Mouse (Mus musculus): Measurements from ENCODE around the gene Fgf9.

DNA sequence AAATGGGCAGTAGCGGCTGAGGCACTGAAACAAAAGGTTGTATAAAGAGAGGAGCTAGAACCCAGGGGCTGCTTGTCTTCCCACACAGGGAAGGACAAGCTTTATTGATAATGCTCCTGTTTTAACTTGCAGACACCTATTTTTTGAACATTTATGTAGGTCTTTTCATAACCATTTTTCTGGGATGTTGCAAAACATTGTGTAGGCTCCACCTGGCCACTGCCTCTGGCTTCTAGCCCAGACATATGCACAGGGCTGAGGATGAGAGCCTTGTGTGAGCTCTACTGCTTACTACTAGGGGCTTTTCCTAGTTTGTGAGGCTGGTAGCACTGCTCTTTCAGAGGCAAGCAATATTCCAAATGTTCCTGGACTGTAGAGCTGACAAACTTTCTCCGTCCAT lies 43.8 kb downstream of the Fgf9 start:
- no peak for TF ChIP-seq CTCF (IDR thresholded peaks at IDR 0.05; ENCODE audit: borderline replicate concordance, insufficient read depth, low read length)
- no peak for TF ChIP-seq POLR2A (IDR thresholded peaks at IDR 0.05; ENCODE audit: low read depth, low read length)
